Mouse (Mus musculus) CH12.LX (cell line): ENCODE data around the gene Rgs1. TPM values are rescaled to one million over a fixed set of nuclear protein-coding genes. Genes with fewer than 3 reads are reported as not detected.

Experiments used
- DNase-seq: peaks from one replicate; pipeline ENCODE4 v3.0.0-alpha.2; 2013; ENCODE audit errors: extremely low read depth
- H3K27ac ChIP-seq: 2 replicates; pipeline ENCODE4 v1.5.1; 2012; ENCODE audit warnings: low read depth, mild to moderate bottlenecking, control low read depth, moderate library complexity; ENCODE audit not compliant: insufficient read depth
- H3K27me3 ChIP-seq: replicated peaks from 2 replicates; pipeline ENCODE3; 2012; ENCODE audit warnings: inconsistent platforms
- H3K36me3 ChIP-seq, 2 experiments: replicated peaks in 1 of 2; 2 replicates each; pipeline versions ENCODE3 to v1.6.1; 2012; ENCODE audit warnings: inconsistent platforms in 1 of 2, low read length in 1 of 2, mild to moderate bottlenecking in 1 of 2, mixed read lengths in 1 of 2, moderate library complexity in 1 of 2; ENCODE audit not compliant: control insufficient read depth in 1 of 2, insufficient read depth in 1 of 2
- H3K4me1 ChIP-seq, 2 experiments: 2 replicates each; pipeline ENCODE4 v1.6.1; 2012; ENCODE audit warnings: inconsistent platforms in 1 of 2, moderate library complexity in 1 of 2; ENCODE audit not compliant: insufficient read depth in 2 of 2, control insufficient read depth in 1 of 2
- H3K4me2 ChIP-seq: 2 replicates; pipeline ENCODE4 v1.6.1; 2012; ENCODE audit warnings: low read depth, mild to moderate bottlenecking, control low read depth; ENCODE audit not compliant: poor library complexity, insufficient read depth, severe bottlenecking
- H3K4me3 ChIP-seq, 3 experiments: fragments of 150-350 bp in 1 of 3; sonication (generic) in 1 of 3; replicated peaks in 1 of 3; 2 replicates each; pipeline versions ENCODE3 to v1.5.1; 2011 to 2012; ENCODE audit warnings: low read depth in 2 of 3, low read length in 2 of 3, mild to moderate bottlenecking in 2 of 3, moderate library complexity in 2 of 3, control low read depth in 1 of 3, improper control_type of control experiment in 1 of 3, inconsistent platforms in 1 of 3, mixed read lengths in 1 of 3; ENCODE audit not compliant: poor library complexity in 1 of 3
- H3K79me2 ChIP-seq: replicated peaks from 2 replicates; pipeline ENCODE4 v1.6.1; 2012; ENCODE audit warnings: mild to moderate bottlenecking, moderate library complexity; ENCODE audit not compliant: control insufficient read depth, poor library complexity, insufficient read depth, severe bottlenecking; ENCODE audit errors: extremely low read depth
- H3K9ac ChIP-seq: 2 replicates; pipeline ENCODE4 v1.6.1; 2012; ENCODE audit warnings: low read depth, mild to moderate bottlenecking, control low read depth, moderate library complexity; ENCODE audit not compliant: insufficient read depth
- H3K9me3 ChIP-seq: replicated peaks from 2 replicates; pipeline ENCODE3; 2012; ENCODE audit warnings: low read length, inconsistent platforms, mixed read lengths
- BHLHE40 ChIP-seq: IDR thresholded peaks from 2 replicates; pipeline ENCODE4 v1.6.1; 2011; ENCODE audit warnings: mild to moderate bottlenecking, low read depth, low read length, improper control_type of control experiment
- CHD1 ChIP-seq: IDR thresholded peaks from 2 replicates; pipeline ENCODE4 v1.6.1; 2012; ENCODE audit warnings: low read depth, low read length, improper control_type of control experiment, inconsistent platforms
- CTCF ChIP-seq, 2 experiments: IDR thresholded peaks in 1 of 2; conservative IDR thresholded peaks in 1 of 2; 2 replicates each; pipeline ENCODE4 v1.5.1; 2011 to 2012; ENCODE audit warnings: low read depth in 2 of 2, low read length in 2 of 2, improper control_type of control experiment in 1 of 2, inconsistent platforms in 1 of 2, mild to moderate bottlenecking in 1 of 2, moderate library complexity in 1 of 2
- E2F4 ChIP-seq: IDR thresholded peaks from 2 replicates; pipeline ENCODE4 v1.6.1; 2011; ENCODE audit warnings: low read depth, low read length, improper control_type of control experiment; ENCODE audit not compliant: insufficient replicate concordance
- ELF1 ChIP-seq: IDR thresholded peaks from 2 replicates; pipeline ENCODE4 v1.6.1; 2014; ENCODE audit warnings: low read depth, mild to moderate bottlenecking, inconsistent platforms, low read length, improper control_type of control experiment
- EP300 ChIP-seq: IDR thresholded peaks from 2 replicates; pipeline ENCODE4 v1.6.1; 2011; ENCODE audit warnings: low read length, improper control_type of control experiment
- ETS1 ChIP-seq: conservative IDR thresholded peaks from 2 replicates; pipeline ENCODE4 v1.6.1; 2012; ENCODE audit warnings: low read depth, mild to moderate bottlenecking, inconsistent platforms, low read length, improper control_type of control experiment, moderate library complexity
- GABPA ChIP-seq: IDR thresholded peaks from 2 replicates; pipeline ENCODE4 v1.6.1; 2012; ENCODE audit warnings: low read depth, low read length, improper control_type of control experiment, inconsistent platforms; ENCODE audit not compliant: insufficient replicate concordance
- HCFC1 ChIP-seq: IDR thresholded peaks from 2 replicates; pipeline ENCODE4 v1.6.1; 2012; ENCODE audit warnings: low read depth, mild to moderate bottlenecking, inconsistent platforms, low read length, improper control_type of control experiment
- IRF4 ChIP-seq: IDR thresholded peaks from 2 replicates; pipeline ENCODE4 v1.6.1; 2014; ENCODE audit warnings: low read depth, mild to moderate bottlenecking, inconsistent platforms, low read length, improper control_type of control experiment
- JUN ChIP-seq: IDR thresholded peaks from 2 replicates; pipeline ENCODE4 v1.6.1; 2011; ENCODE audit warnings: low read depth, mild to moderate bottlenecking, low read length, improper control_type of control experiment, moderate library complexity; ENCODE audit not compliant: insufficient read depth
- JUND ChIP-seq: conservative IDR thresholded peaks from 2 replicates; pipeline ENCODE4 v1.6.1; 2011; ENCODE audit warnings: low read depth, low read length, improper control_type of control experiment
- KAT2A ChIP-seq: IDR thresholded peaks from 2 replicates; pipeline ENCODE4 v1.6.1; 2012; ENCODE audit warnings: low read length, improper control_type of control experiment, inconsistent platforms; ENCODE audit not compliant: insufficient replicate concordance
- MAX ChIP-seq: IDR thresholded peaks from 2 replicates; pipeline ENCODE4 v1.6.1; 2011; ENCODE audit warnings: low read length, improper control_type of control experiment
- MAZ ChIP-seq: IDR thresholded peaks from 2 replicates; pipeline ENCODE4 v1.6.1; 2012; ENCODE audit warnings: low read depth, mild to moderate bottlenecking, inconsistent platforms, low read length, improper control_type of control experiment, moderate library complexity
- MEF2A ChIP-seq: IDR thresholded peaks from 2 replicates; pipeline ENCODE4 v1.6.1; 2014; ENCODE audit warnings: low read depth, mild to moderate bottlenecking, inconsistent platforms, low read length, improper control_type of control experiment, borderline replicate concordance
- NELFE ChIP-seq: IDR thresholded peaks from 2 replicates; pipeline ENCODE4 v1.6.1; 2011; ENCODE audit warnings: low read depth, low read length, improper control_type of control experiment
- NRF1 ChIP-seq: IDR thresholded peaks from 2 replicates; pipeline ENCODE4 v1.6.1; 2014; ENCODE audit warnings: low read depth, mild to moderate bottlenecking, inconsistent platforms, low read length, improper control_type of control experiment, moderate library complexity
- PAX5 ChIP-seq: IDR thresholded peaks from 2 replicates; pipeline ENCODE4 v1.6.1; 2012; ENCODE audit warnings: low read length, inconsistent platforms, mixed read lengths
- POLR2A ChIP-seq: IDR thresholded peaks from 2 replicates; pipeline ENCODE4 v1.6.1; 2011; ENCODE audit warnings: low read depth, mild to moderate bottlenecking, improper control_type of control experiment, low read length
- POLR2AphosphoS2 ChIP-seq: IDR thresholded peaks from 2 replicates; pipeline ENCODE4 v1.6.1; 2011; ENCODE audit warnings: low read depth, low read length, improper control_type of control experiment
- RAD21 ChIP-seq: IDR thresholded peaks from 2 replicates; pipeline ENCODE4 v1.6.1; 2011; ENCODE audit warnings: low read depth, mild to moderate bottlenecking, low read length, improper control_type of control experiment, moderate library complexity
- RCOR1 ChIP-seq: conservative IDR thresholded peaks from 2 replicates; pipeline ENCODE4 v1.6.1; 2012; ENCODE audit warnings: low read depth, mild to moderate bottlenecking, inconsistent platforms, low read length, improper control_type of control experiment
- SMC3 ChIP-seq: IDR thresholded peaks from 2 replicates; pipeline ENCODE4 v1.6.1; 2011; ENCODE audit warnings: low read depth, low read length, improper control_type of control experiment
- TBP ChIP-seq: conservative IDR thresholded peaks from 2 replicates; pipeline ENCODE4 v1.6.1; 2011; ENCODE audit warnings: low read depth, low read length, improper control_type of control experiment
- USF1 ChIP-seq: IDR thresholded peaks from 2 replicates; pipeline ENCODE4 v1.6.1; 2014; ENCODE audit warnings: low read depth, mild to moderate bottlenecking, inconsistent platforms, low read length, improper control_type of control experiment
- ZC3H11A ChIP-seq: IDR thresholded peaks from 2 replicates; pipeline ENCODE4 v1.6.1; 2012; ENCODE audit warnings: low read depth, mild to moderate bottlenecking, inconsistent platforms, low read length, improper control_type of control experiment
- ZKSCAN1 ChIP-seq: IDR thresholded peaks from 2 replicates; pipeline ENCODE4 v1.6.1; 2012; ENCODE audit warnings: low read depth, inconsistent platforms, low read length, improper control_type of control experiment, borderline replicate concordance
- ZMIZ1 ChIP-seq: IDR thresholded peaks from 2 replicates; pipeline ENCODE4 v1.6.1; 2012; ENCODE audit warnings: low read depth, mild to moderate bottlenecking, inconsistent platforms, low read length, improper control_type of control experiment
- ZNF384 ChIP-seq: IDR thresholded peaks from 2 replicates; pipeline ENCODE4 v1.6.1; 2012; ENCODE audit warnings: low read depth, low read length, improper control_type of control experiment, inconsistent platforms
- dilution Hi-C: fragments of 300-500 bp; cut with MboI; formaldehyde crosslinking; loops from 2 replicates; pipeline ENCODE4 v1.14.3; 2020; ENCODE audit warnings: low sequenced_read_pairs; ENCODE audit not compliant: extremely low pct_unique_long_range_greater_than_20kb, extremely low pct_ligation_motif_present
- in situ Hi-C: fragments of 300-500 bp; cut with MboI; formaldehyde crosslinking; loops from 3 replicates; pipeline ENCODE4 v1.14.3; 2019; ENCODE audit warnings: low sequenced_read_pairs, low pct_ligation_motif_present, low pct_unique_long_range_greater_than_20kb, mixed read lengths
- polyA plus RNA-seq: library from polyadenylated mRNA; unstranded; fragments of >175 nt; gene quantifications from 2 replicates; pipeline ENCODE4 v1.2.1, GENCODE M21; 2012; ENCODE audit warnings: low read depth; ENCODE audit not compliant: insufficient read length
- total RNA-seq, 2 experiments: library from RNA; depleted of rRNA; stranded (reverse); fragments of 300-350 nt in 1 of 2; fragments of >200 nt in 1 of 2; gene quantifications; 2 replicates each; pipeline ENCODE4 v1.2.3; 2012 to 2014

The Rgs1 gene
- total and polyA plus RNA-seq, 3 experiments = 3.2 to 25.2 (median 3.6) TPM

DNA sequence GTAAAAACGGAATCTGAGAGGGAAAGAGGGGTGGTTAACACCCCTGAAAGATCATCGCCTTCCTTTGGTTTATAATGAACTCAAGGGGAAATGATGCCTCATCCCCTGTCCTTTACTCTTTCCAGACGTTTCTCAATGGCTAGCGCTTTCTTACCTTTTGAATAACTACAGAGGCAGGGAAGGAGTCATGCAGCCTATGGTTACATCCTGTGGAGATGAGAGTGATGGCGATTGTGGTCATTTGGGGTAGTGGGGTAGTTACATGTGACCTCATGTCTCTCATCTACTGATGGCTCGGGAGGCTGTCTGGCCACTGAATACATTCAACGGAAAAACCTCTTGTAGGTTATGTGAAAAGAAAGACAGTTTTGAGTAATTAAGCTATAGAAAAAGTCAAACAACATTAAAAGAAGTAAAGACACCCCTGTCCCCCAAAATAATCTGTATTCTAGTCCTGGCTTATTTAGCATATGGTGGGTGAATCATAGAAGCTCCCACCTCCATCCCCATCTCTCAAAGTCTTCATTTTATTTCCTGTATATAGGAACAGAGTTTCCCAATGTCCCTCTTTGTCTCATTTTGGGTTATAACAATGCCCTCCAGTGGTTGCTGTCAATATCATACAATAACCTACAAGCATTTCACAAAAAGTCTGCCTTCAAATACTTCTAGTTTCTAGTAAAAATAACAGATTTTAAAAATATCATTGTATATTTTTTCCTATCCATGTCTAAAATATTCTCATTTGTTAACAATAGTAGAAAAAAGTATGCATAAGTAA, 42.6 kb downstream of the Rgs1 start:
- Histone ChIP-seq H3K9me3 (no peaks in the 10 kb centered on the region), H3K27me3 (no peaks in the 10 kb centered on the region), H3K27ac (no peak overlapping the region), H3K4me1 (peaks cover 3 to 44% of the 10 kb centered on the region in 2 experiments; a peak in 2 of 4 replicates), H3K4me2 (peak overlapping the region; percentile 74; the same call in 1 of the 2 replicates), H3K36me3 (no peaks in the 10 kb centered on the region), H3K79me2 (no peaks in the 10 kb centered on the region), H3K4me3 (no peak overlapping the region)
- in situ Hi-C loops (no loop called here), dilution Hi-C loops (no loop called here)
- DNase-seq = no peak
- TF ChIP-seq RCOR1 = no peak
- peak in 1 of 2 experiments; percentile 65; a peak in 2 of 4 replicates for TF ChIP-seq CTCF (conservative IDR thresholded peaks at IDR 0.05 in 1 of 2, IDR thresholded peaks at IDR 0.05 in 1 of 2; ENCODE audit: low read depth in 2 of 2, low read length in 2 of 2)
- TF ChIP-seq SMC3 = peak; percentile 57
- peak; percentile 66 for TF ChIP-seq RAD21
- no peak for TF ChIP-seq POLR2A
- TF ChIP-seq, all 38 proteins: peak for 3
- H3K9ac ChIP-seq = no peak overlapping the region

DNA sequence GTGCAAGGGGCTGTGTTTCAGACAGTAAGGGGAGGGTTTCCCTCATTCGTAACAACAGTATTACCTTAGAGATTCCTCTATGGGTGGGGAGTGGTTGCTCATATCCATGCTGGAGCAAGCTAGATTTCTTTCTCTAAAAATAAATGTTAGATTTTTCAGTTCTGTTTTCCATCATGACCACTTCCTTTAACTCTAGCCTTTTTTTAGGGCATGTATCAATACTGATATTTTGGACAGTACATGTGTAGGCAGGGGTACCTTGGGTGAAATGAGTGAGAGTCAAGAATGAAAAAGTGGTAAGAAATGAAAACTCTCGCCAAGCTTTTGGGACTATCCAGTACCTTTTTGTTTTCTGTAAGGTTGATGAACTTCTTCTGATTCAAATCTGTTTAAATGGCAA, 44.3 kb downstream of the Rgs1 start:
- Histone ChIP-seq H3K79me2 (no peaks in the 10 kb centered on the region), H3K4me3 (no peak overlapping the region), H3K4me1 (peaks cover 3 to 58% of the 10 kb centered on the region in 2 experiments; a peak in 2 of 4 replicates), H3K4me2 (no peak overlapping the region; the same call in 1 of the 2 replicates), H3K36me3 (no peaks in the 10 kb centered on the region), H3K27me3 (no peaks in the 10 kb centered on the region), H3K9me3 (no peaks in the 10 kb centered on the region), H3K27ac (no peak overlapping the region), H3K9ac (no peak overlapping the region)
- in situ Hi-C loops = no loop called here
- dilution Hi-C loops = no loop called here
- peak; percentile 67 for DNase-seq
- no peak for TF ChIP-seq GABPA
- TF ChIP-seq JUND = no peak; the same call in 1 of the 2 replicates
- no peak for TF ChIP-seq POLR2A
- TF ChIP-seq MAZ = no peak
- no peak for TF ChIP-seq USF1
- no peak for TF ChIP-seq NRF1
- no peak for TF ChIP-seq SMC3
- TF ChIP-seq ZC3H11A = no peak
- TF ChIP-seq PAX5 = no peak
- TF ChIP-seq CTCF (conservative IDR thresholded peaks at IDR 0.05 in 1 of 2, IDR thresholded peaks at IDR 0.05 in 1 of 2; ENCODE audit: low read depth in 2 of 2, low read length in 2 of 2) = no peak
- no peak; the same call in 1 of the 2 replicates for TF ChIP-seq MAX
- TF ChIP-seq KAT2A = no peak
- TF ChIP-seq ZNF384 = no peak; the same call in 1 of the 2 replicates
- peak; percentile 85 for TF ChIP-seq ETS1
- no peak for TF ChIP-seq CHD1
- TF ChIP-seq E2F4 = no peak
- TF ChIP-seq IRF4 = peak; percentile 85
- no peak for TF ChIP-seq RAD21
- TF ChIP-seq ELF1 = no peak
- no peak for TF ChIP-seq NELFE
- TF ChIP-seq EP300 = peak; percentile 89
- peak; percentile 97 for TF ChIP-seq MEF2A
- TF ChIP-seq ZKSCAN1 = no peak
- peak; percentile 86 for TF ChIP-seq BHLHE40
- no peak for TF ChIP-seq HCFC1
- peak; percentile 55 for TF ChIP-seq JUN
- no peak for TF ChIP-seq POLR2AphosphoS2
- TF ChIP-seq ZMIZ1 = no peak
- TF ChIP-seq TBP = 0 out of 2 replicates have a peak, but pooled peaks have one; percentile 43
